Mouse (Mus musculus) midbrain, embryonic 13.5 days (tissue): Measurements from ENCODE around the gene Sorcs3. TPM values are rescaled to one million over a fixed set of nuclear protein-coding genes. Genes with fewer than 3 reads are reported as not detected.

Source experiments
- ATAC-seq: fragments of 200-750 bp; cut with Nextera tagmentation; 2 replicates; pipeline ENCODE4 v1.8.0; 2017; ENCODE audit warnings: mild to moderate bottlenecking, moderate TSS enrichment, moderate library complexity
- H3K27ac ChIP-seq: fragments of 300-500 bp; sonication (generic); 2 replicates; pipeline ENCODE4 v1.5.1; 2015; ENCODE audit warnings: inconsistent platforms, mild to moderate bottlenecking, moderate library complexity
- H3K27me3 ChIP-seq: fragments of 300-500 bp; sonication (generic); 2 replicates; pipeline ENCODE4 v1.6.1; 2015; ENCODE audit warnings: mild to moderate bottlenecking, inconsistent platforms
- H3K36me3 ChIP-seq: fragments of 300-500 bp; sonication (generic); 2 replicates; pipeline ENCODE4 v1.6.1; 2015; ENCODE audit warnings: mild to moderate bottlenecking, inconsistent platforms
- H3K4me1 ChIP-seq: fragments of 300-500 bp; sonication (generic); replicated peaks from 2 replicates; pipeline ENCODE4 v1.6.1; 2015; ENCODE audit warnings: inconsistent platforms
- H3K4me2 ChIP-seq: fragments of 300-500 bp; sonication (generic); replicated peaks from 2 replicates; pipeline ENCODE4 v1.6.1; 2015; ENCODE audit warnings: moderate library complexity, mild to moderate bottlenecking, inconsistent platforms
- H3K4me3 ChIP-seq: fragments of 300-500 bp; sonication (generic); replicated peaks from 2 replicates; pipeline ENCODE4 v1.5.1; 2015; ENCODE audit warnings: mild to moderate bottlenecking, inconsistent platforms
- H3K9ac ChIP-seq: fragments of 300-500 bp; sonication (generic); replicated peaks from 2 replicates; pipeline ENCODE4 v1.6.1; 2015; ENCODE audit warnings: mild to moderate bottlenecking, inconsistent platforms
- H3K9me3 ChIP-seq: fragments of 300-500 bp; sonication (generic); 2 replicates; pipeline ENCODE4 v1.6.1; 2016; ENCODE audit warnings: mild to moderate bottlenecking, inconsistent platforms
- WGBS: fragments of 180-500 bp; shearing (Covaris S2); methylation state at CpG from one replicate; pipeline ENCODE4 v1.1.7; 2015; 5-methylcytosine and 5-hydroxymethylcytosine counted together
- polyA plus RNA-seq: library from polyadenylated mRNA; unstranded; fragments of >200 nt; fragmentation: Nextera tagmentation; extraction: Ambion mirVana; gene quantifications from 2 replicates; pipeline ENCODE4 v1.2.1, GENCODE M21; 2015

Sorcs3 gene
- 11.5 and 11.8 TPM in 2 replicates for polyA plus RNA-seq

- Histone ChIP-seq H3K27ac (peak within 1 kb of the TSS; percentile 81), H3K27me3 (peaks cover 33% of the 10 kb centered on the region), H3K4me3 (peak within 1 kb of the TSS; percentile 60), H3K4me2 (peak within 1 kb of the TSS; percentile 92), H3K36me3 (no peaks in the 10 kb centered on the region), H3K9ac (peak within 1 kb of the TSS; percentile 77), H3K4me1 (peaks cover 53% of the 10 kb centered on the region), H3K9me3 (no peaks in the 10 kb centered on the region; the same call in 1 of the 2 replicates)
- WGBS: under 1% methylated on average over 70 of the region's 70 CpGs
- peak; percentile 64 for ATAC-seq
These were observed at the start of gene Sorcs3 for GRCm38 (mm10) chr19:48205929-48206814. Sorcs3 (plus strand) TSS chr19:48206025.

DNA sequence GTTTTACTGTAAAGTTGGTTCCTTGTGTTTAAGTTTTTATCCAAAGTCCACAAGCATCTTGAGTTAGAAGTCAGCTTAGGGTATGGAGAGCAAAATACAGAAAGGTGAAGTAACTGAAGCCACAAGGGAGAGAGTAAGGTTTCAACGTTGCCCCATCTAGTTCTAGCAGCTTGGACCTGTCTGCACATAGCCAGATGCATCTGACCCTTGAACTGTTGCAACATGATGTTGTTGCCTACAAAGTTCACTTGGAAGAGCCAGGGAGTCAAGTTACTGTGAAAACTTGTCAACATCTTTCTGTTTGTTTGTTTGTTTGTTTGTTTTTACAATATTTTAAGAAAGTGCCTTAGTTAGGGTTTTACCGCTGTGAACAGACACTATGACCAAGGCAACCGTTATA, 40.5 kb upstream of the Sorcs3 start:
- Histone ChIP-seq H3K27me3 (no peaks in the 10 kb centered on the region), H3K9me3 (no peaks in the 10 kb centered on the region), H3K27ac (no peak overlapping the region), H3K9ac (no peak overlapping the region), H3K4me3 (no peak overlapping the region), H3K4me2 (no peak overlapping the region), H3K36me3 (no peaks in the 10 kb centered on the region), H3K4me1 (0 out of 2 replicates have a peak, but pooled peaks cover 3% of the 10 kb centered on the region)
- 92% methylated on average over 3 of the region's 3 CpGs for WGBS
- no peak for ATAC-seq

DNA sequence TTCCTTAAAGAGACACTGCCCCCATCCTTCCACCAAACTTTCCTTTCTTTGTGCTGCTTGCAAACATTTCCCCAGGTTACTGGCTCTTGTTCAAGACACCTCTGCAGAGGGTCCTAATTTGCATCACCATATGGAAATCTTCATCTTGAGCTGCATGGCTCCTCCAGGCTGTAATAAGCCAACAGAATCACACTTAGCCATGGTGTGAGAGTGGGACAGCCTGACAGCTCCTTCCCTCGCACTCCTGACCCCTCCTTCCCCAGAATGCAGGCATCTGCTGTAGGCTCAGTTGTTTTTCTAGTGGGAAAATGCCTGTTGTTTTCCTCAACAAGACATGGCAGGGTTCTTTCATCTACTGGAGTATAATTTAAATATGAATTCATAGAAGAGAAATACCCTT, 38.7 kb upstream of the Sorcs3 start:
- no peak overlapping the region for H3K9ac ChIP-seq
- H3K27me3 ChIP-seq: no peaks in the 10 kb centered on the region
- no peak overlapping the region for H3K4me2 ChIP-seq
- no peak for ATAC-seq
- H3K4me3 ChIP-seq: no peak overlapping the region
- no peaks in the 10 kb centered on the region for H3K36me3 ChIP-seq
- 50% methylated on average over 1 of the region's 1 CpGs for WGBS
- H3K9me3 ChIP-seq: no peaks in the 10 kb centered on the region
- H3K4me1 ChIP-seq: 0 out of 2 replicates have a peak, but pooled peaks cover 3% of the 10 kb centered on the region
- no peak overlapping the region for H3K27ac ChIP-seq

GRCm38 (mm10) chr19:48168284-48168683, 37.5 kb upstream of the Sorcs3 start:
- Histone ChIP-seq H3K4me2 (no peak overlapping the region), H3K4me3 (no peak overlapping the region), H3K27me3 (no peaks in the 10 kb centered on the region), H3K27ac (no peak overlapping the region), H3K9ac (no peak overlapping the region), H3K9me3 (no peaks in the 10 kb centered on the region), H3K4me1 (0 out of 2 replicates have a peak, but pooled peaks cover 3% of the 10 kb centered on the region), H3K36me3 (no peaks in the 10 kb centered on the region)
- no peak for ATAC-seq
- WGBS: 57% methylated on average over 5 of the region's 5 CpGs

DNA sequence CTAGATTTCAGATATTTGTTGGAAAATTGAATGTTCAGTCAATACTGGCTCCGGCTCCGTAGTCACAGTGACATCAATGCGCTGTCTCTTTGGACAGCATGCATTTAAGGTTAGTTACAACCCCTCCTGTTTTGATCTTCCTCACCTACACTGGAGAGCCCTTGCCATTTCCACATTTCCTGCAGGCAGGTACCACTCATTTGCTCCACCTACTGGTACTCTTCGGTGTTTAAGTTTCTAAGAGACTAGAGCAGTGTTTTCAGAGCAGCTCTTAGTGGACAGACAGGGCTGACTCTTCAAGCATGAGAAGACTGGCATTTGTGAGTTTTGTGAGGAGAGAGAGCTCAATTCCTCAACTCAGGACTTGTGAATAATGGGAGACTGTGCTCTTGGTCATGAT, 31.1 kb upstream of the Sorcs3 start:
- Histone ChIP-seq H3K4me2 (no peak overlapping the region), H3K9ac (no peak overlapping the region), H3K27me3 (no peaks in the 10 kb centered on the region), H3K9me3 (no peaks in the 10 kb centered on the region), H3K36me3 (no peaks in the 10 kb centered on the region), H3K27ac (no peak overlapping the region), H3K4me3 (no peak overlapping the region), H3K4me1 (no peaks in the 10 kb centered on the region)
- 77% methylated on average over 4 of the region's 4 CpGs for WGBS
- ATAC-seq: no peak

DNA sequence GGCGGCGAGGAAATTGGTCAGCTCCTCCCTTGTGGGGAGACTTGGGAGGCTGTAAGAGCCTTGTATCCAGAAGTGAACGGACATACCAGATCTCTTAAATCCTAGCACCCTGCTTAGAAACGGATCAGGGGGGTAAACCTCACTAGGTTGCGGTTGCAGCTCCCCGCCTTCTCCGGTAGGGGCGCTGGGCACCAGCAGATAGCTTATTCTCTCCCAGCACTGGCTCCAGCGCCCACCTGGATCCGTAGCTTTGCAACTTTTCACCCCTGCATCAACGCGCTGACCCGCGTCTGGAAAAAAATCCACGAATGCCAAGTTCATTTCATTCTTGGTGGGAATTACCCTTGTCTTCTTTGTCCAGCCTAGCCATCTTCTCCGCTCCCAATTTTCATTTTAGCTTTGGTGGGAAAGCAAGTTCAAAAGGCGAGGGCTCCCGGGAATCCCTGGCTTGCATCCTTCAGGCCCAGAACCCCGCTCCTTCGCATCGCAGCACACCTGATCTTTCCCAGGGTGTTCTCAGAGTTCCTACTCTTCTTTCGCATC, 1.8 kb upstream of the Sorcs3 start:
- peaks cover 27% of the 10 kb centered on the region for H3K27me3 ChIP-seq
- no peak overlapping the region for H3K27ac ChIP-seq
- H3K9ac ChIP-seq: peak overlapping the region; percentile 77; the same call in 1 of the 2 replicates

DNA sequence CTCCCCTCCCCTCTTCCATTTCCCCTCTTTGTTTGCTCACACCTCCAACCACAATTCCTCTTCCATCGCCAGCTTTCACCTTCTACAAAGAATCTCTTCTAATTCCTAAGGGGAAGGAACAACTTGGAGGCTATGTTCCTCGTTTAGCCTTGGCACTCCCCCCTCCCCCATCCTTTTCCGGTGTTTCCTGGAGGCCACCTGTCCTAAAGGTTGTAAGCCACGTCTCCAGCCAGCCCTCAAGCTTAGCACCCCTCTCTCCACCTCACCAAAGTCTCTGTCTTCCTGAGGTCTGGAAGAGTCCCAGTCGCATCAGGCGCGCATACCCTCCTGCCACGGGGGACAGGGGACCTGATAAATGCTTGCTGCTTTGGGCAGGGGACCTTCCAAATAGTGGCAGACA, 1.3 kb upstream of the Sorcs3 start:
- peak overlapping the region; percentile 60 for H3K4me3 ChIP-seq
- H3K9me3 ChIP-seq: no peaks in the 10 kb centered on the region; the same call in 1 of the 2 replicates
- H3K27ac ChIP-seq: peak overlapping the region; percentile 64
- H3K36me3 ChIP-seq: no peaks in the 10 kb centered on the region
- ATAC-seq: no peak
- peak overlapping the region; percentile 92 for H3K4me2 ChIP-seq
- 0% methylated on average over 8 of the region's 8 CpGs for WGBS
- peaks cover 41% of the 10 kb centered on the region for H3K4me1 ChIP-seq
- H3K27me3 ChIP-seq: peaks cover 32% of the 10 kb centered on the region
- H3K9ac ChIP-seq: peak overlapping the region; percentile 77

More for the DNA sequence above, 1.8 kb upstream of the Sorcs3 start:
- Histone ChIP-seq H3K4me1 (peaks cover 37% of the 10 kb centered on the region), H3K9me3 (no peaks in the 10 kb centered on the region; the same call in 1 of the 2 replicates), H3K36me3 (no peaks in the 10 kb centered on the region), H3K4me3 (peak overlapping the region; percentile 60), H3K4me2 (peak overlapping the region; percentile 92)
- ATAC-seq: no peak
- 1% methylated on average over 22 of the region's 22 CpGs for WGBS

DNA sequence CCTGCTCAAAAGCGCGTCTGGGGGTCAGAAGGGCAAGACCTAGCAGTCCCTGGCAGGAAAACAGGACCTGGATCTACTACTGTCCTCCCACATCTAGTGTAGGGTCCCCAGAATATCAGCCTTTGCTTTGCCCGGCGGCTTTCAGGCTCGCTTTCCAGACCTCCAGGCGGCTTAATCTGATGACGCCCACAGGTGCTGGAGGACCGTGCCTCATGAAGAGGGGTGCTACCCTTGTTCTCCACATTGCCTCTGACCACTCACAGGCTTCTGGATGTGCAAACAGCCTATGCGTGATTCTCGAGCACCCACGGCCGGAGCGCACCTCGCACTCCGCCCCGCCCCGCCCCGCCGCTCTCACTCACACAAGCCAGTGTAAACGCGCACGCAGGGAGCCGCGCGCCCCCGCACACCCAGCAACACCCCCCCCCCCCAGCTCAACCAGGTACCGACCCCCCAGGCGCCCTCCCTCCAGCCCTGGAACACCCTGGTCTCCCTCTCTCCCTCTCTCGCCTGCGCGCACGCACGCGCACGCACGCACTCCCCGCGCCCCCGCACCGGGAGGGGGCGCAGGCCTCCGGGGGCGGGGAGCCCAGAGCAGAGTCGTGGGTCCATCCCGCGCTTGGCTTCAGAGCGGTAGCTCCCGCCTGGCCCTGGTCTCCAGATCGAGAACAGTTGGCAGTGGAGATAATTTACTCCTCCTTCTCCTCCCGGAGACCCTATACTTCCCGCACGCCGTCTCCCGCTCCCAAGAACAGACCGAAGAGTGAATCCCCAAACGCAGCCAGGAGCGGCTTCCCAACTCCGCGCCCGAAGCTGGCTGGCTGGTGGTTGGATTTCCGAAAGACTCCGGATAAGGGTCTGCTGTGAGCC, 698 bp upstream of the Sorcs3 start:
- Histone ChIP-seq H3K36me3 (no peaks in the 10 kb centered on the region), H3K9me3 (no peaks in the 10 kb centered on the region; the same call in 1 of the 2 replicates), H3K4me2 (peak overlapping the region; percentile 92), H3K4me1 (peaks cover 47% of the 10 kb centered on the region), H3K27me3 (peaks cover 33% of the 10 kb centered on the region), H3K27ac (peak overlapping the region; percentile 64), H3K4me3 (peak overlapping the region; percentile 60), H3K9ac (peak overlapping the region; percentile 77)
- peak; percentile 69 for ATAC-seq
- WGBS: 0% methylated on average over 48 of the region's 62 CpGs

DNA sequence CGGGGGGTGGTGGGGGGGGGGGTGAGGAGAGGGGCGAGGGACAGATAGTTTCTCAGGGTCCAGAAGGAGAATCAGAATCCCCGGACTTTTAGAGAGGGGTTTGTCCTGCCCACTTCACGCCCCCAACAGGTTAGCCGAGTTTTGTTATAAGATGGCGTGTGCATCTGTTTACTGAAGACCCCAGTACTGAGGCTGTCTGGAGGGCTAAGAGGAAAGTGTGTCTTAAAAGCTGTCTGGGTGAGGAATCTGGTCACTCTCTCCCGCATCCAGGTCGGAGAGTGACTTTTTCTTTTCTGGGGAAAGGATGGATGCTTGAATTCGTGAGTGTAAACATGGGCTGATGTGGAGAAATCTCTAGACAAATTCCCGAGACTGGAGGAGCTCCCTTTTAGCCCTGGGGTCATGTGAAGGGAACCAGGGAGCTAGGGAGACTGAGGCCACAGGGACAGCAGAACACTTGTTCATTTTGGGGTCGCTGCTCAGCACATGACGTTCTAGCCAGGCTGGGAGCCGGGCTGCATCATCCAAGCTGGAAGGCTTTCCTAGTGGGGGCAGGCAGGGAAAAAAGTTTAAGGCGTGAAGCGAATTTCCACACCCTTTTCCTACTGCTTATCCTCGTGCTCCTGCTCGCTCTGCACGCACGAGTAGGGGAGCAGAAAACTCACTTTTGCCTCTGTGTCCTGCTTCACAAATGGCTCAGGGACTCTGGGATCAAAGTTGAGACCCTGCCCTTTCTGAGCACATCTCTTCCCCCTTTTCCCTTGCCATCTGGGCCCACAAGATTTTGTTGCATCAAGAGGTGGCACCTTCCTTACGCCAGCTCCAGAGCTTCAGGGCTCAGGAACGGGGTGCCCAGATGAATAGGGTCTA, 1.3 kb downstream of the Sorcs3 start:
- Histone ChIP-seq H3K4me2 (peak overlapping the region; percentile 92), H3K27ac (peak overlapping the region; percentile 81; the same call in 1 of the 2 replicates), H3K4me1 (peaks cover 53% of the 10 kb centered on the region), H3K9ac (peak overlapping the region; percentile 77), H3K9me3 (peaks cover 5% of the 10 kb centered on the region; the same call in 1 of the 2 replicates), H3K36me3 (peaks cover 3% of the 10 kb centered on the region; the same call in 1 of the 2 replicates), H3K27me3 (peaks cover 33% of the 10 kb centered on the region), H3K4me3 (peak overlapping the region; percentile 60)
- ATAC-seq: no peak
- WGBS: 2% methylated on average over 21 of the region's 21 CpGs

DNA sequence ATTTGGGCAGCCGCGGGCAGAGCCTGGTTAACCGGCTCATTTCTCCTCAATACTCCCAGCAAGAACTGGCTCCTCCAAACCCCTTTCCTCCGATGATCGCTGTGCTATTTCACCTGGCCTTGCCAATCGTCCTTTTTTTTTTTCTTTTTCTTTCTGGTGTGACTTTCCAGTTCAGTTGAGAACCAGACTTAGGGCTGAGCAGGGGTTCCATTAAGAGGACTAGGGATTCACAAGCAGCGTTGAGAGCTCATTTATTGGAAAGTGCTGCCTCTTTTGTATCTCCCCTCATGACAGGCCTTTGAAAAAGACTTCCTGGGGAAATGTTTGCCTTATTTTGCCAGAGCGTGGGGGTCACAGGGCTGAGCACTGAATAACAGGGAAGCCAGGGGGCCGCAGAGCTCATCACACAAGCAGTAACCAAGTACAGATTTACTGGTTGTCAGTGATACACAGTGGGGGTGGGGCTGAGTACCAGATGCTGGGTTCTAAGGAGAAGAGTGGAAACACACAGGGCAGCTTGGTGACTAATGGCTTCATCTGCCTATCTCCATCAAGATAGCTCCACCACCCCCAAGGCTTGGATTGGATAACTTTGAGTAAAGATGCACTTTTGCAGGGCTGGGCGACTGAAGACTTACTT, 2.0 kb downstream of the Sorcs3 start:
- H3K9me3 ChIP-seq: peaks cover 8% of the 10 kb centered on the region; the same call in 1 of the 2 replicates
- no peak for ATAC-seq
- H3K27ac ChIP-seq: 0 out of 2 replicates have a peak overlapping the region, but pooled peaks have one; percentile 25
- H3K4me3 ChIP-seq: peak overlapping the region; percentile 60
- peak overlapping the region; percentile 77 for H3K9ac ChIP-seq
- peak overlapping the region; percentile 92 for H3K4me2 ChIP-seq
- 7% methylated on average over 10 of the region's 10 CpGs for WGBS
- H3K4me1 ChIP-seq: peaks cover 53% of the 10 kb centered on the region
- peaks cover 33% of the 10 kb centered on the region for H3K27me3 ChIP-seq
- peaks cover 7% of the 10 kb centered on the region; the same call in 1 of the 2 replicates for H3K36me3 ChIP-seq
